Mouse (Mus musculus): ENCODE measurements around the gene Wwc2. TPM values are rescaled to one million over a fixed set of nuclear protein-coding genes. Genes with fewer than 3 reads are reported as not detected.

Wwc2 gene
- polyA plus RNA-seq, 1 experiment: 7.7 TPM

- Histone ChIP-seq H3K4me3 (no peak overlapping the region), H3K4me2 (ENCODE audit: low read depth) (no peak overlapping the region), H3ac (ENCODE audit: control insufficient read depth, insufficient read length) (no peak overlapping the region), H3K27me3 (ENCODE audit: control insufficient read depth, insufficient read depth, insufficient read length) (no peaks in the 10 kb centered on the region), H3K79me2 (ENCODE audit: control insufficient read depth, insufficient read depth) (no peaks in the 10 kb centered on the region), H3K36me3 (ENCODE audit: control insufficient read depth, insufficient read depth) (peaks cover 14% of the 10 kb centered on the region)
- TF ChIP-seq TCF12 (IDR thresholded peaks at IDR 0.05; ENCODE audit: insufficient read depth, poor library complexity, severe bottlenecking) (no peak), MAX (IDR thresholded peaks at IDR 0.05; ENCODE audit: low read depth) (no peak), MYOG (IDR thresholded peaks at IDR 0.05; ENCODE audit: control insufficient read depth in 1 of 3, insufficient read depth in 1 of 3, insufficient read length in 2 of 3, low read depth in 2 of 3) (no peak), SRF (IDR thresholded peaks at IDR 0.05; ENCODE audit: control insufficient read depth, insufficient read length, low read depth) (no peak), USF1 (IDR thresholded peaks at IDR 0.05; ENCODE audit: low read depth) (no peak), TCF3 (IDR thresholded peaks at IDR 0.05; ENCODE audit: insufficient read length, low read depth) (no peak), REST (IDR thresholded peaks at IDR 0.05; ENCODE audit: insufficient read depth, insufficient read length) (no peak), POLR2A (IDR thresholded peaks at IDR 0.05; ENCODE audit: insufficient read length, low read depth) (no peak), POLR2AphosphoS2 (IDR thresholded peaks at IDR 0.05; ENCODE audit: insufficient read length, low read depth) (no peak), CEBPB (IDR thresholded peaks at IDR 0.05; ENCODE audit: insufficient read depth, poor library complexity, severe bottlenecking) (no peak), MYOD1 (IDR thresholded peaks at IDR 0.05; ENCODE audit: control insufficient read depth in 1 of 3, insufficient read length in 2 of 3, low read depth in 2 of 3) (no peak), E2F4 (IDR thresholded peaks at IDR 0.05; ENCODE audit: insufficient read depth) (no peak)
Measured at GRCm38 (mm10) chr8:47833944-47834343, 156.8 kb downstream of the Wwc2 start.

GRCm38 (mm10) chr8:47832616-47833015 is 158.1 kb downstream of the Wwc2 start:
- Histone ChIP-seq H3K4me3 (no peak overlapping the region), H3K27me3 (ENCODE audit: control insufficient read depth, insufficient read depth, insufficient read length) (no peaks in the 10 kb centered on the region), H3K36me3 (ENCODE audit: control insufficient read depth, insufficient read depth) (peaks cover 16% of the 10 kb centered on the region), H3K4me2 (ENCODE audit: low read depth) (no peak overlapping the region), H3ac (ENCODE audit: control insufficient read depth, insufficient read length) (no peak overlapping the region), H3K79me2 (ENCODE audit: control insufficient read depth, insufficient read depth) (no peaks in the 10 kb centered on the region)
- TF ChIP-seq CEBPB (IDR thresholded peaks at IDR 0.05; ENCODE audit: insufficient read depth, poor library complexity, severe bottlenecking) (no peak), TCF12 (IDR thresholded peaks at IDR 0.05; ENCODE audit: insufficient read depth, poor library complexity, severe bottlenecking) (no peak), MYOD1 (IDR thresholded peaks at IDR 0.05; ENCODE audit: control insufficient read depth in 1 of 3, insufficient read length in 2 of 3, low read depth in 2 of 3) (no peak), REST (IDR thresholded peaks at IDR 0.05; ENCODE audit: insufficient read depth, insufficient read length) (no peak), MAX (IDR thresholded peaks at IDR 0.05; ENCODE audit: low read depth) (no peak), MYOG (IDR thresholded peaks at IDR 0.05; ENCODE audit: control insufficient read depth in 1 of 3, insufficient read depth in 1 of 3, insufficient read length in 2 of 3, low read depth in 2 of 3) (no peak), TCF3 (IDR thresholded peaks at IDR 0.05; ENCODE audit: insufficient read length, low read depth) (no peak)

GRCm38 (mm10) chr8:47826911-47827310 is 163.8 kb downstream of the Wwc2 start:
- no peak overlapping the region for H3K4me3 ChIP-seq
- no peak overlapping the region for H3K4me2 ChIP-seq (ENCODE audit: low read depth)
- peaks cover 16% of the 10 kb centered on the region for H3K36me3 ChIP-seq (ENCODE audit: control insufficient read depth, insufficient read depth)
- no peak overlapping the region for H3ac ChIP-seq (ENCODE audit: control insufficient read depth, insufficient read length)
- no peak for TF ChIP-seq REST (IDR thresholded peaks at IDR 0.05; ENCODE audit: insufficient read depth, insufficient read length)
- no peak for TF ChIP-seq MYOD1 (IDR thresholded peaks at IDR 0.05; ENCODE audit: control insufficient read depth in 1 of 3, insufficient read length in 2 of 3, low read depth in 2 of 3)
- TF ChIP-seq POLR2A (IDR thresholded peaks at IDR 0.05; ENCODE audit: insufficient read length, low read depth): no peak
- TF ChIP-seq SRF (IDR thresholded peaks at IDR 0.05; ENCODE audit: control insufficient read depth, insufficient read length, low read depth): no peak
- TF ChIP-seq MYOG (IDR thresholded peaks at IDR 0.05; ENCODE audit: control insufficient read depth in 1 of 3, insufficient read depth in 1 of 3, insufficient read length in 2 of 3, low read depth in 2 of 3): no peak
- TF ChIP-seq POLR2AphosphoS2 (IDR thresholded peaks at IDR 0.05; ENCODE audit: insufficient read length, low read depth): no peak
- no peak for TF ChIP-seq E2F4 (IDR thresholded peaks at IDR 0.05; ENCODE audit: insufficient read depth)
- TF ChIP-seq MAX (IDR thresholded peaks at IDR 0.05; ENCODE audit: low read depth): no peak
- TF ChIP-seq CEBPB (IDR thresholded peaks at IDR 0.05; ENCODE audit: insufficient read depth, poor library complexity, severe bottlenecking): no peak
- TF ChIP-seq TCF3 (IDR thresholded peaks at IDR 0.05; ENCODE audit: insufficient read length, low read depth): no peak
- TF ChIP-seq USF1 (IDR thresholded peaks at IDR 0.05; ENCODE audit: low read depth): no peak
- TF ChIP-seq TCF12 (IDR thresholded peaks at IDR 0.05; ENCODE audit: insufficient read depth, poor library complexity, severe bottlenecking): no peak
- H3K79me2 ChIP-seq (ENCODE audit: control insufficient read depth, insufficient read depth): no peaks in the 10 kb centered on the region
- H3K27me3 ChIP-seq (ENCODE audit: control insufficient read depth, insufficient read depth, insufficient read length): no peaks in the 10 kb centered on the region

- no peaks in the 10 kb centered on the region for H3K79me2 ChIP-seq (ENCODE audit: control insufficient read depth, insufficient read depth)
- peaks cover 16% of the 10 kb centered on the region for H3K36me3 ChIP-seq (ENCODE audit: control insufficient read depth, insufficient read depth)
- no peak overlapping the region for H3ac ChIP-seq (ENCODE audit: control insufficient read depth, insufficient read length)
- TF ChIP-seq MAX (IDR thresholded peaks at IDR 0.05; ENCODE audit: low read depth): no peak
- no peak for TF ChIP-seq TCF12 (IDR thresholded peaks at IDR 0.05; ENCODE audit: insufficient read depth, poor library complexity, severe bottlenecking)
- TF ChIP-seq TCF3 (IDR thresholded peaks at IDR 0.05; ENCODE audit: insufficient read length, low read depth): no peak
- no peak for TF ChIP-seq REST (IDR thresholded peaks at IDR 0.05; ENCODE audit: insufficient read depth, insufficient read length)
- TF ChIP-seq E2F4 (IDR thresholded peaks at IDR 0.05; ENCODE audit: insufficient read depth): no peak
- TF ChIP-seq SRF (IDR thresholded peaks at IDR 0.05; ENCODE audit: control insufficient read depth, insufficient read length, low read depth): no peak
- no peak for TF ChIP-seq MYOD1 (IDR thresholded peaks at IDR 0.05; ENCODE audit: control insufficient read depth in 1 of 3, insufficient read length in 2 of 3, low read depth in 2 of 3)
- TF ChIP-seq POLR2A (IDR thresholded peaks at IDR 0.05; ENCODE audit: insufficient read length, low read depth): no peak
- TF ChIP-seq MYOG (IDR thresholded peaks at IDR 0.05; ENCODE audit: control insufficient read depth in 1 of 3, insufficient read depth in 1 of 3, insufficient read length in 2 of 3, low read depth in 2 of 3): no peak
- no peak for TF ChIP-seq CEBPB (IDR thresholded peaks at IDR 0.05; ENCODE audit: insufficient read depth, poor library complexity, severe bottlenecking)
- TF ChIP-seq USF1 (IDR thresholded peaks at IDR 0.05; ENCODE audit: low read depth): no peak
- H3K27me3 ChIP-seq (ENCODE audit: control insufficient read depth, insufficient read depth, insufficient read length): no peaks in the 10 kb centered on the region
- H3K4me3 ChIP-seq: no peak overlapping the region
- H3K4me2 ChIP-seq (ENCODE audit: low read depth): no peak overlapping the region
Measured at GRCm38 (mm10) chr8:47825596-47825995, 165.1 kb downstream of the Wwc2 start.

All from myocyte (in vitro differentiated cells).